Mouse (Mus musculus): ENCODE results near the gene Olfr1162. TPM values are rescaled to one million over a fixed set of nuclear protein-coding genes. Genes with fewer than 3 reads are reported as not detected.
"Not testable (repeated sequence)": the region's sequence is repeated elsewhere in the genome, so short reads cannot be mapped to it uniquely, and the experiment has no call there.

The Olfr1162 gene
- polyA plus RNA-seq (2012; rRNA removed): not detected in 2 replicates

- H3K27me3 ChIP-seq (replicated peaks; ENCODE audit: control insufficient read depth, insufficient read depth, low read length): no peaks in the 10 kb centered on the region
- DNase-seq: no peak
- no peak within 1 kb of the TSS for H3K27ac ChIP-seq (ENCODE audit: insufficient read depth, low read depth, low read length)
- WGBS: 83% methylated on average over 1 of the region's 1 CpGs
- H3K4me1 ChIP-seq (ENCODE audit: control insufficient read depth, insufficient read depth, low read length): no peaks in the 10 kb centered on the region
- no peak within 1 kb of the TSS for H3K4me3 ChIP-seq (ENCODE audit: insufficient read depth, low read depth, low read length)
- H3K36me3 ChIP-seq (ENCODE audit: control insufficient read depth, insufficient read depth, low read length): no peaks in the 10 kb centered on the region
- TF ChIP-seq POLR2A (IDR thresholded peaks at IDR 0.05; ENCODE audit: low read depth, low read length) (no peak), CTCF (conservative IDR thresholded peaks at IDR 0.05; ENCODE audit: insufficient read depth, insufficient read length, low read depth, low read length) (no peak)
Observed at GRCm38 (mm10) chr2:88051029-88051428, at the start of gene Olfr1162. Olfr1162 (minus strand) TSS chr2:88051129.

GRCm38 (mm10) chr2:88093866-88094265, 42.9 kb upstream of the Olfr1162 start, which contains the start of gene Olfr1164:
Olfr1164 (minus strand) TSS chr2:88093966.
- no peak for DNase-seq
- H3K4me1 ChIP-seq (ENCODE audit: control insufficient read depth, insufficient read depth, low read length): no peaks in the 10 kb centered on the region
- 68% methylated on average over 4 of the region's 4 CpGs for WGBS

GRCm38 (mm10) chr2:88071730-88072129, 20.8 kb upstream of the Olfr1162 start, which contains the start of gene Olfr1163:
Olfr1163 (minus strand) TSS chr2:88071830.
- H3K27me3 ChIP-seq (replicated peaks; ENCODE audit: control insufficient read depth, insufficient read depth, low read length): no peaks in the 10 kb centered on the region
- TF ChIP-seq POLR2A (IDR thresholded peaks at IDR 0.05; ENCODE audit: low read depth, low read length) (no peak), CTCF (conservative IDR thresholded peaks at IDR 0.05; ENCODE audit: insufficient read depth, insufficient read length, low read depth, low read length) (no peak)
- H3K4me3 ChIP-seq (ENCODE audit: insufficient read depth, low read depth, low read length): no peak within 1 kb of the TSS
- H3K27ac ChIP-seq (ENCODE audit: insufficient read depth, low read depth, low read length): no peak within 1 kb of the TSS
- H3K36me3 ChIP-seq (ENCODE audit: control insufficient read depth, insufficient read depth, low read length): no peaks in the 10 kb centered on the region
- H3K4me1 ChIP-seq (ENCODE audit: control insufficient read depth, insufficient read depth, low read length): no peaks in the 10 kb centered on the region
- DNase-seq: no peak

More at GRCm38 (mm10) chr2:88093866-88094265, 42.9 kb upstream of the Olfr1162 start, which contains the start of gene Olfr1164:
- Histone ChIP-seq H3K4me3 (ENCODE audit: insufficient read depth, low read depth, low read length) (no peak within 1 kb of the TSS), H3K27me3 (replicated peaks; ENCODE audit: control insufficient read depth, insufficient read depth, low read length) (no peaks in the 10 kb centered on the region), H3K36me3 (ENCODE audit: control insufficient read depth, insufficient read depth, low read length) (no peaks in the 10 kb centered on the region), H3K27ac (ENCODE audit: insufficient read depth, low read depth, low read length) (no peak within 1 kb of the TSS)
- TF ChIP-seq CTCF (conservative IDR thresholded peaks at IDR 0.05; ENCODE audit: insufficient read depth, insufficient read length, low read depth, low read length) (no peak), POLR2A (IDR thresholded peaks at IDR 0.05; ENCODE audit: low read depth, low read length) (no peak)

- no peak overlapping the region for H3K4me3 ChIP-seq (ENCODE audit: insufficient read depth, low read depth, low read length)
- no peaks in the 10 kb centered on the region for H3K36me3 ChIP-seq (ENCODE audit: control insufficient read depth, insufficient read depth, low read length)
- no peaks in the 10 kb centered on the region for H3K27me3 ChIP-seq (replicated peaks; ENCODE audit: control insufficient read depth, insufficient read depth, low read length)
- TF ChIP-seq CTCF (conservative IDR thresholded peaks at IDR 0.05; ENCODE audit: insufficient read depth, insufficient read length, low read depth, low read length) (no peak), POLR2A (IDR thresholded peaks at IDR 0.05; ENCODE audit: low read depth, low read length) (no peak)
- H3K4me1 ChIP-seq (ENCODE audit: control insufficient read depth, insufficient read depth, low read length): no peaks in the 10 kb centered on the region
- DNase-seq: no peak
- 95% methylated on average over 2 of the region's 2 CpGs for WGBS
- H3K27ac ChIP-seq (ENCODE audit: insufficient read depth, low read depth, low read length): no peak overlapping the region
Observed at GRCm38 (mm10) chr2:88063587-88063986, 12.7 kb upstream of the Olfr1162 start.

- TF ChIP-seq POLR2A (IDR thresholded peaks at IDR 0.05; ENCODE audit: low read depth, low read length) (no peak), CTCF (conservative IDR thresholded peaks at IDR 0.05; ENCODE audit: insufficient read depth, insufficient read length, low read depth, low read length) (no peak)
- H3K27ac ChIP-seq (ENCODE audit: insufficient read depth, low read depth, low read length): no peak within 1 kb of the TSS
- H3K36me3 ChIP-seq (ENCODE audit: control insufficient read depth, insufficient read depth, low read length): no peaks in the 10 kb centered on the region
- no peaks in the 10 kb centered on the region for H3K27me3 ChIP-seq (replicated peaks; ENCODE audit: control insufficient read depth, insufficient read depth, low read length)
- no peak for DNase-seq
- H3K4me1 ChIP-seq (ENCODE audit: control insufficient read depth, insufficient read depth, low read length): no peaks in the 10 kb centered on the region
- no peak within 1 kb of the TSS for H3K4me3 ChIP-seq (ENCODE audit: insufficient read depth, low read depth, low read length)
Observed at GRCm38 (mm10) chr2:88037599-88037998, 13.3 kb downstream of the Olfr1162 start, which contains the start of gene Olfr73. Olfr73 (minus strand) TSS chr2:88037699.

GRCm38 (mm10) chr2:88022474-88022873, 28.5 kb downstream of the Olfr1162 start, which contains the start of gene Olfr1161:
Olfr1161 (plus strand) TSS chr2:88022774.
- H3K27me3 ChIP-seq (replicated peaks; ENCODE audit: control insufficient read depth, insufficient read depth, low read length); H3K36me3 ChIP-seq (ENCODE audit: control insufficient read depth, insufficient read depth, low read length); H3K27ac ChIP-seq (ENCODE audit: insufficient read depth, low read depth, low read length); H3K4me3 ChIP-seq (ENCODE audit: insufficient read depth, low read depth, low read length); DNase-seq; H3K4me1 ChIP-seq (ENCODE audit: control insufficient read depth, insufficient read depth, low read length): not testable (repeated sequence)
- 67% methylated on average over 1 of the region's 1 CpGs for WGBS

GRCm38 (mm10) chr2:88007515-88008318, 43.2 kb downstream of the Olfr1162 start, which contains the start of gene Olfr1160:
Olfr1160 (minus strand) TSS chr2:88008268.
- Histone ChIP-seq H3K4me3 (ENCODE audit: insufficient read depth, low read depth, low read length) (no peak within 1 kb of the TSS), H3K36me3 (ENCODE audit: control insufficient read depth, insufficient read depth, low read length) (no peaks in the 10 kb centered on the region), H3K27ac (ENCODE audit: insufficient read depth, low read depth, low read length) (no peak within 1 kb of the TSS), H3K4me1 (ENCODE audit: control insufficient read depth, insufficient read depth, low read length) (no peaks in the 10 kb centered on the region), H3K27me3 (replicated peaks; ENCODE audit: control insufficient read depth, insufficient read depth, low read length) (no peaks in the 10 kb centered on the region)
- DNase-seq: peak; percentile 6
- TF ChIP-seq CTCF (conservative IDR thresholded peaks at IDR 0.05; ENCODE audit: insufficient read depth, insufficient read length, low read depth, low read length): no peak
- TF ChIP-seq POLR2A (IDR thresholded peaks at IDR 0.05; ENCODE audit: low read depth, low read length): no peak

Other genes with a start within 250 kb of the Olfr1162 start
- not detected in 2 replicates for gene Olfr1145, start 241.3 kb downstream of the Olfr1162 start, polyA plus RNA-seq (2012; rRNA removed)
- gene Olfr1148, start 220.6 kb downstream of the Olfr1162 start, polyA plus RNA-seq (2012; rRNA removed): not detected in 2 replicates
- not detected in 2 replicates for gene Olfr1150-ps1, start 207.1 kb downstream of the Olfr1162 start, polyA plus RNA-seq (2012; rRNA removed)
- not detected in 2 replicates for gene Olfr1151, start 195.3 kb downstream of the Olfr1162 start, polyA plus RNA-seq (2012; rRNA removed)
- gene Olfr1152, start 184.6 kb downstream of the Olfr1162 start, polyA plus RNA-seq (2012; rRNA removed): not detected in 2 replicates
- not detected in 2 replicates for gene Olfr1153, start 156.2 kb downstream of the Olfr1162 start, polyA plus RNA-seq (2012; rRNA removed)
- not detected in 2 replicates for gene Olfr1154, start 146.0 kb downstream of the Olfr1162 start, polyA plus RNA-seq (2012; rRNA removed)
- not detected in 2 replicates for gene Olfr1155, start 106.0 kb downstream of the Olfr1162 start, polyA plus RNA-seq (2012; rRNA removed)
- gene Olfr1156, start 98.0 kb downstream of the Olfr1162 start, polyA plus RNA-seq (2012; rRNA removed): not detected in 2 replicates
- gene Olfr1157, start 82.8 kb downstream of the Olfr1162 start, polyA plus RNA-seq (2012; rRNA removed): not detected in 2 replicates
- not detected in 2 replicates for gene Olfr74, start 76.5 kb downstream of the Olfr1162 start, polyA plus RNA-seq (2012; rRNA removed)
- not detected in 2 replicates for gene Olfr1158, start 61.0 kb downstream of the Olfr1162 start, polyA plus RNA-seq (2012; rRNA removed)
- gene Olfr1160, start 42.9 kb downstream of the Olfr1162 start, polyA plus RNA-seq (2012; rRNA removed): not detected in 2 replicates
- not detected in 2 replicates for gene Olfr1161, start 28.4 kb downstream of the Olfr1162 start, polyA plus RNA-seq (2012; rRNA removed)
- gene Olfr73, start 13.4 kb downstream of the Olfr1162 start, polyA plus RNA-seq (2012; rRNA removed): not detected in 2 replicates
- gene Olfr1163, start 20.7 kb upstream of the Olfr1162 start, polyA plus RNA-seq (2012; rRNA removed): not detected in 2 replicates
- not detected in 2 replicates for gene Olfr1164, start 42.8 kb upstream of the Olfr1162 start, polyA plus RNA-seq (2012; rRNA removed)
- not detected in 2 replicates for gene Olfr1166, start 77.1 kb upstream of the Olfr1162 start, polyA plus RNA-seq (2012; rRNA removed)
- gene Olfr1167, start 104.1 kb upstream of the Olfr1162 start, polyA plus RNA-seq (2012; rRNA removed): not detected in 2 replicates
- gene Olfr1168, start 130.8 kb upstream of the Olfr1162 start, polyA plus RNA-seq (2012; rRNA removed): not detected in 2 replicates
- not detected in 2 replicates for gene Olfr1170, start 177.2 kb upstream of the Olfr1162 start, polyA plus RNA-seq (2012; rRNA removed)
- not detected in 2 replicates for gene Olfr1173, start 228.7 kb upstream of the Olfr1162 start, polyA plus RNA-seq (2012; rRNA removed)